Mouse (Mus musculus): ENCODE measurements around the gene Map1b. TPM values are rescaled to one million over a fixed set of nuclear protein-coding genes. Genes with fewer than 3 reads are reported as not detected.

The Map1b gene
- polyA plus RNA-seq, 2 experiments, result 0.19 to 1.7 TPM

- Histone ChIP-seq H3K27me3 (ENCODE audit: control insufficient read depth, insufficient read depth, low read length) (no peaks in the 10 kb centered on the region), H3K27ac (no peak overlapping the region), H3K4me2 (ENCODE audit: low read depth) (no peak overlapping the region), H3K36me3 (replicated peaks; ENCODE audit: control insufficient read depth, insufficient read depth, low read depth) (no peaks in the 10 kb centered on the region), H3K4me3 (ENCODE audit: insufficient read depth in 1 of 2, low read depth in 2 of 2, low read length in 2 of 2) (no peak overlapping the region), H3K4me1 (replicated peaks; ENCODE audit: control insufficient read depth in 2 of 2, insufficient read depth in 2 of 2, low read length in 1 of 2) (no peaks in the 10 kb centered on the region), H3K9ac (replicated peaks) (no peak overlapping the region), H3K9me3 (ENCODE audit: control insufficient read depth, low read length) (no peaks in the 10 kb centered on the region)
- 69% methylated on average over 10 of the region's 10 CpGs for WGBS (ENCODE audit: insufficient replicate concordance)
- ATAC-seq (ENCODE audit: insufficient read depth) (no peak), DNase-seq (ENCODE audit: low read depth in 3 of 3, low spot score in 3 of 3) (no peak)
- no peak for TF ChIP-seq EP300 (IDR thresholded peaks at IDR 0.05; ENCODE audit: low read depth)
- no peak for TF ChIP-seq CTCF (IDR thresholded peaks at IDR 0.05; ENCODE audit: low read depth)
Observed at GRCm38 (mm10) chr13:99484905-99485304, 31.4 kb downstream of the Map1b start.

- H3K36me3 ChIP-seq (replicated peaks; ENCODE audit: control insufficient read depth, insufficient read depth, low read depth), result no peaks in the 10 kb centered on the region
- ATAC-seq (ENCODE audit: insufficient read depth) (no peak), DNase-seq (ENCODE audit: low read depth in 3 of 3, low spot score in 3 of 3) (no peak)
- H3K4me2 ChIP-seq (ENCODE audit: low read depth), result no peak overlapping the region
- H3K27ac ChIP-seq, result no peak overlapping the region
- H3K4me1 ChIP-seq (replicated peaks; ENCODE audit: control insufficient read depth in 2 of 2, insufficient read depth in 2 of 2, low read length in 1 of 2), result no peaks in the 10 kb centered on the region
- H3K9ac ChIP-seq (replicated peaks), result no peak overlapping the region
- no peaks in the 10 kb centered on the region for H3K27me3 ChIP-seq (ENCODE audit: control insufficient read depth, insufficient read depth, low read length)
- H3K9me3 ChIP-seq (ENCODE audit: control insufficient read depth, low read length), result no peaks in the 10 kb centered on the region
- TF ChIP-seq EP300 (IDR thresholded peaks at IDR 0.05; ENCODE audit: low read depth) (no peak), CTCF (IDR thresholded peaks at IDR 0.05; ENCODE audit: low read depth) (no peak)
- H3K4me3 ChIP-seq (ENCODE audit: insufficient read depth in 1 of 2, low read depth in 2 of 2, low read length in 2 of 2), result no peak overlapping the region
Observed at GRCm38 (mm10) chr13:99483433-99483832, 32.9 kb downstream of the Map1b start.

GRCm38 (mm10) chr13:99475488-99475887, 40.9 kb downstream of the Map1b start:
- Histone ChIP-seq H3K36me3 (replicated peaks; ENCODE audit: control insufficient read depth, insufficient read depth, low read depth) (no peaks in the 10 kb centered on the region), H3K9ac (replicated peaks) (no peak overlapping the region), H3K4me2 (ENCODE audit: low read depth) (no peak overlapping the region), H3K9me3 (ENCODE audit: control insufficient read depth, low read length) (no peaks in the 10 kb centered on the region), H3K27ac (no peak overlapping the region), H3K4me1 (replicated peaks; ENCODE audit: control insufficient read depth in 2 of 2, insufficient read depth in 2 of 2, low read length in 1 of 2) (no peaks in the 10 kb centered on the region), H3K27me3 (ENCODE audit: control insufficient read depth, insufficient read depth, low read length) (no peaks in the 10 kb centered on the region), H3K4me3 (ENCODE audit: insufficient read depth in 1 of 2, low read depth in 2 of 2, low read length in 2 of 2) (no peak overlapping the region)
- no peak for TF ChIP-seq EP300 (IDR thresholded peaks at IDR 0.05; ENCODE audit: low read depth)
- TF ChIP-seq CTCF (IDR thresholded peaks at IDR 0.05; ENCODE audit: low read depth), result no peak
- WGBS (ENCODE audit: insufficient replicate concordance), result 5% methylated on average over 6 of the region's 6 CpGs
- DNase-seq (ENCODE audit: low read depth in 3 of 3, low spot score in 3 of 3), result no peak
- ATAC-seq (ENCODE audit: insufficient read depth), result no peak

GRCm38 (mm10) chr13:99475033-99475432, 41.3 kb downstream of the Map1b start:
- no peak for TF ChIP-seq EP300 (IDR thresholded peaks at IDR 0.05; ENCODE audit: low read depth)
- TF ChIP-seq CTCF (IDR thresholded peaks at IDR 0.05; ENCODE audit: low read depth), result no peak
- ATAC-seq (ENCODE audit: insufficient read depth) (no peak), DNase-seq (ENCODE audit: low read depth in 3 of 3, low spot score in 3 of 3) (no peak)
- H3K36me3 ChIP-seq (replicated peaks; ENCODE audit: control insufficient read depth, insufficient read depth, low read depth), result no peaks in the 10 kb centered on the region
- no peak overlapping the region for H3K4me3 ChIP-seq (ENCODE audit: insufficient read depth in 1 of 2, low read depth in 2 of 2, low read length in 2 of 2)
- no peaks in the 10 kb centered on the region for H3K4me1 ChIP-seq (replicated peaks; ENCODE audit: control insufficient read depth in 2 of 2, insufficient read depth in 2 of 2, low read length in 1 of 2)
- H3K27me3 ChIP-seq (ENCODE audit: control insufficient read depth, insufficient read depth, low read length), result no peaks in the 10 kb centered on the region
- no peak overlapping the region for H3K27ac ChIP-seq
- no peaks in the 10 kb centered on the region for H3K9me3 ChIP-seq (ENCODE audit: control insufficient read depth, low read length)
- 13% methylated on average over 5 of the region's 5 CpGs for WGBS (ENCODE audit: insufficient replicate concordance)
- no peak overlapping the region for H3K4me2 ChIP-seq (ENCODE audit: low read depth)
- H3K9ac ChIP-seq (replicated peaks), result no peak overlapping the region

- no peaks in the 10 kb centered on the region for H3K4me1 ChIP-seq (replicated peaks; ENCODE audit: control insufficient read depth in 2 of 2, insufficient read depth in 2 of 2, low read length in 1 of 2)
- 75% methylated on average over 7 of the region's 7 CpGs for WGBS (ENCODE audit: insufficient replicate concordance)
- H3K4me3 ChIP-seq (ENCODE audit: insufficient read depth in 1 of 2, low read depth in 2 of 2, low read length in 2 of 2), result no peak overlapping the region
- no peak for DNase-seq (ENCODE audit: low read depth in 3 of 3, low spot score in 3 of 3)
- H3K9ac ChIP-seq (replicated peaks), result no peak overlapping the region
- H3K27me3 ChIP-seq (ENCODE audit: control insufficient read depth, insufficient read depth, low read length), result no peaks in the 10 kb centered on the region
- TF ChIP-seq CTCF (IDR thresholded peaks at IDR 0.05; ENCODE audit: low read depth) (no peak), EP300 (IDR thresholded peaks at IDR 0.05; ENCODE audit: low read depth) (no peak)
- H3K27ac ChIP-seq, result no peak overlapping the region
- no peak for ATAC-seq (ENCODE audit: insufficient read depth)
- no peaks in the 10 kb centered on the region for H3K9me3 ChIP-seq (ENCODE audit: control insufficient read depth, low read length)
- H3K4me2 ChIP-seq (ENCODE audit: low read depth), result no peak overlapping the region
- no peaks in the 10 kb centered on the region for H3K36me3 ChIP-seq (replicated peaks; ENCODE audit: control insufficient read depth, insufficient read depth, low read depth)
Observed at GRCm38 (mm10) chr13:99474108-99474507, 42.2 kb downstream of the Map1b start.

All from liver, embryonic 14.5 days (tissue).